Mouse (Mus musculus): ENCODE results near the gene Ngdn.

Gene Ngdn

DNA sequence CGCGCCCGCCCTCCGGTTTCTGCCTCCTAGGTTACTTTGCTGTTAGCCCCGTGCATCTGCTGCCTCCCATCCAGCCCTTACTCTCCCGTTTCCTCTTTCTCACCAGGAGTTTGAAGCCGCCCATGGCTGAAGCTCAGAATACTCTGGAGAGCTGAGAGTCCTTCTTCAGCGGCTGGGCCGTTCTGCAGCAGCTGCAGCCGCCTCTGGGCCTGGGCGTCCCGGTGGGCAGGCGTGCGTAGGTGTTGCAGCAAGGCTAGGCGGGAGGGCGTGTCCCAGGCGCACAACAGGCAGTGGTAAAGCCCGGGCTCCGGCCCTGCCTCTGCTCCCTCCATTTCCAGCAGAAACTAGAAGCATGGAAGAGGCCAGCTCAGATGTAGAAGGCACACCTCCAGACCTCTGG lies 56.5 kb downstream of the Ngdn start:
- in situ Hi-C loops (cut with MboI, MseI), result no loop called here

Data from T-helper 1 cell (primary cell).